Mouse (Mus musculus): Measurements from ENCODE around the gene C2cd4c. TPM values are rescaled to one million over a fixed set of nuclear protein-coding genes. Genes with fewer than 3 reads are reported as not detected.

C2cd4c gene
- polyA plus RNA-seq, 1 experiment: 0.88 TPM

- no peaks in the 10 kb centered on the region for H3K4me1 ChIP-seq (ENCODE audit: control insufficient read depth, insufficient read depth, low read length)
Measured at GRCm38 (mm10) chr10:79633006-79633777, 19.4 kb upstream of the C2cd4c start.

DNA sequence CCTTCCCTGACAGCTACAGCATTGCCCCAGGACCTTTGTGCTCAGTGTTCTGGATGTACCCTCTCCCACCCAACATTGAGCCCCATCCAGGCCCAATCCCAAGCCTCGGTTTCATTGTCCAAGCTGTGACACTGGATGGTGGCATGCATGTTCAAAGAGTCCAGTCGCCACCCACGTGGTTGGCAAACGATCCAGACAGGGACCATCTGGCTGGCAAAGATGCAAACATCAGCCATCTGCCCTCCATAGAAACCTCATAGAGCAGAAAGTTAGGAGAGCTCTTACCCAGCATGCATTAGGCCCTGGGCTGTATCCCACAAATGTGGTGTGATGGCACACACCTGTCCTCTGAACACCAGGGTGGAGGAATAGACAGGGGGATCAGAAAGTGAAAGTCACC is 17.6 kb upstream of the C2cd4c start:
- no peaks in the 10 kb centered on the region for H3K9me3 ChIP-seq (replicated peaks; ENCODE audit: control insufficient read depth, insufficient read depth, low read length, poor library complexity, severe bottlenecking)
- no peaks in the 10 kb centered on the region for H3K36me3 ChIP-seq (ENCODE audit: control insufficient read depth, insufficient read depth, low read length, poor library complexity, severe bottlenecking)
- H3K27me3 ChIP-seq (ENCODE audit: control insufficient read depth, insufficient read depth, low read length, poor library complexity, severe bottlenecking): no peaks in the 10 kb centered on the region
- no peaks in the 10 kb centered on the region for H3K4me1 ChIP-seq (ENCODE audit: control insufficient read depth, insufficient read depth, low read length)
- no peak overlapping the region for H3K9ac ChIP-seq (ENCODE audit: low read depth, poor library complexity, severe bottlenecking)
- TF ChIP-seq EP300 (IDR thresholded peaks at IDR 0.05; ENCODE audit: insufficient read depth, low read depth, low read length) (no peak), POLR2A (IDR thresholded peaks at IDR 0.05; ENCODE audit: insufficient read depth, low read length) (no peak), CTCF (IDR thresholded peaks at IDR 0.05; ENCODE audit: low read depth, low read length) (no peak)
- no peak overlapping the region for H3K27ac ChIP-seq (ENCODE audit: insufficient read depth, low read length)
- no peak overlapping the region for H3K4me3 ChIP-seq (ENCODE audit: low read depth, low read length)

More at GRCm38 (mm10) chr10:79633006-79633777, 19.4 kb upstream of the C2cd4c start:
- Histone ChIP-seq H3K9me3 (replicated peaks; ENCODE audit: control insufficient read depth, insufficient read depth, low read length, poor library complexity, severe bottlenecking) (no peaks in the 10 kb centered on the region), H3K9ac (ENCODE audit: low read depth, poor library complexity, severe bottlenecking) (no peak overlapping the region), H3K27ac (ENCODE audit: insufficient read depth, low read length) (no peak overlapping the region), H3K4me3 (ENCODE audit: low read depth, low read length) (no peak overlapping the region), H3K27me3 (ENCODE audit: control insufficient read depth, insufficient read depth, low read length, poor library complexity, severe bottlenecking) (0 out of 2 replicates have a peak, but pooled peaks cover 3% of the 10 kb centered on the region), H3K36me3 (ENCODE audit: control insufficient read depth, insufficient read depth, low read length, poor library complexity, severe bottlenecking) (no peaks in the 10 kb centered on the region)
- TF ChIP-seq POLR2A (IDR thresholded peaks at IDR 0.05; ENCODE audit: insufficient read depth, low read length): no peak
- no peak for TF ChIP-seq CTCF (IDR thresholded peaks at IDR 0.05; ENCODE audit: low read depth, low read length)
- TF ChIP-seq EP300 (IDR thresholded peaks at IDR 0.05; ENCODE audit: insufficient read depth, low read depth, low read length): no peak

DNA sequence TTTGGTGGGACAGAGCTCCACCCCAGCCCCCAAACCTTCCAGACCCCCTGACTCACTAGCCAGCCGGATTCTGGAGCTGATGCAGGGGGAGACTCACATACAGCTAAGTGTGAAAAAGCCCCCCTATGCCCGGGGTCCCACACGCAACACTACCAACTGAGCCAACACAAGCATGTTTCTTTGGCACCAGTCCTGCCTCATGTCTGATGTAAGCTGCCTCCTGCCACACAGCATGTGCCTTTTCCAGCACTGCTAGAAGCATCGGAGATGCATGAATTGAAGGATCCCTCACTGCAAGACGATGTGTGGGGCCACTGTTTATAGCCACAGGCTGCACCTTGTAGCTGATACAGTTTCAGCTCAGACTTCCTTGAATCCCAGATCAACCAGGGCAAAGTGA is 14.6 kb upstream of the C2cd4c start:
- TF ChIP-seq POLR2A (IDR thresholded peaks at IDR 0.05; ENCODE audit: insufficient read depth, low read length) (no peak), EP300 (IDR thresholded peaks at IDR 0.05; ENCODE audit: insufficient read depth, low read depth, low read length) (no peak)
- Histone ChIP-seq H3K9ac (ENCODE audit: low read depth, poor library complexity, severe bottlenecking) (no peak overlapping the region), H3K4me1 (ENCODE audit: control insufficient read depth, insufficient read depth, low read length) (no peaks in the 10 kb centered on the region), H3K27me3 (ENCODE audit: control insufficient read depth, insufficient read depth, low read length, poor library complexity, severe bottlenecking) (no peaks in the 10 kb centered on the region), H3K4me3 (ENCODE audit: low read depth, low read length) (no peak overlapping the region), H3K36me3 (ENCODE audit: control insufficient read depth, insufficient read depth, low read length, poor library complexity, severe bottlenecking) (no peaks in the 10 kb centered on the region), H3K27ac (ENCODE audit: insufficient read depth, low read length) (no peak overlapping the region), H3K9me3 (replicated peaks; ENCODE audit: control insufficient read depth, insufficient read depth, low read length, poor library complexity, severe bottlenecking) (no peaks in the 10 kb centered on the region)

- no peak overlapping the region for H3K4me3 ChIP-seq (ENCODE audit: low read depth, low read length)
- H3K9ac ChIP-seq (ENCODE audit: low read depth, poor library complexity, severe bottlenecking): no peak overlapping the region
- H3K27ac ChIP-seq (ENCODE audit: insufficient read depth, low read length): no peak overlapping the region
- H3K36me3 ChIP-seq (ENCODE audit: control insufficient read depth, insufficient read depth, low read length, poor library complexity, severe bottlenecking): no peaks in the 10 kb centered on the region
- TF ChIP-seq CTCF (IDR thresholded peaks at IDR 0.05; ENCODE audit: low read depth, low read length) (no peak), EP300 (IDR thresholded peaks at IDR 0.05; ENCODE audit: insufficient read depth, low read depth, low read length) (no peak), POLR2A (IDR thresholded peaks at IDR 0.05; ENCODE audit: insufficient read depth, low read length) (no peak)
- H3K4me1 ChIP-seq (ENCODE audit: control insufficient read depth, insufficient read depth, low read length): no peaks in the 10 kb centered on the region
- H3K9me3 ChIP-seq (replicated peaks; ENCODE audit: control insufficient read depth, insufficient read depth, low read length, poor library complexity, severe bottlenecking): no peaks in the 10 kb centered on the region
- H3K27me3 ChIP-seq (ENCODE audit: control insufficient read depth, insufficient read depth, low read length, poor library complexity, severe bottlenecking): no peaks in the 10 kb centered on the region
Measured at GRCm38 (mm10) chr10:79626156-79626555, 12.3 kb upstream of the C2cd4c start.

DNA sequence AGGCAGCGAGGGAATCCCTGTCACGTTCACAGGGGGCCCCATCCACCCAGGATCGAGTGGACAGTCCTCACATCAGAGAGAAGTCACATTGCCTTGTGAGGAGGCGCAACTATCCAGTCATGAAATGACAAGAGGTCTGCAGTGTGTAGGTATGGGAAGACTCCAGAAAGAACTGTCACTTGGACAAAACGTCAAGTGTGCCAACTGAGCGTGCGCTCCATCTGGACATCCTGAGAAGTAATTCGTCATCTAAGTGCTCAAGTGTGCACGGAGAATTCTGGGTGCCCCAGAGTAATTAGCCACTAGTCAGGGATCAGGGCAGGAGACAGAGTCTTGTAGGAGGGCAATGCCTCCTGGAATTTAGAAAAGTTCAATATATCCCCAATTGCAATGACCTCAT is 11.6 kb upstream of the C2cd4c start:
- no peaks in the 10 kb centered on the region for H3K36me3 ChIP-seq (ENCODE audit: control insufficient read depth, insufficient read depth, low read length, poor library complexity, severe bottlenecking)
- H3K27ac ChIP-seq (ENCODE audit: insufficient read depth, low read length): no peak overlapping the region
- no peaks in the 10 kb centered on the region for H3K9me3 ChIP-seq (replicated peaks; ENCODE audit: control insufficient read depth, insufficient read depth, low read length, poor library complexity, severe bottlenecking)
- no peak overlapping the region for H3K4me3 ChIP-seq (ENCODE audit: low read depth, low read length)
- no peaks in the 10 kb centered on the region for H3K4me1 ChIP-seq (ENCODE audit: control insufficient read depth, insufficient read depth, low read length)
- no peak for TF ChIP-seq EP300 (IDR thresholded peaks at IDR 0.05; ENCODE audit: insufficient read depth, low read depth, low read length)
- TF ChIP-seq CTCF (IDR thresholded peaks at IDR 0.05; ENCODE audit: low read depth, low read length): no peak
- TF ChIP-seq POLR2A (IDR thresholded peaks at IDR 0.05; ENCODE audit: insufficient read depth, low read length): no peak
- H3K27me3 ChIP-seq (ENCODE audit: control insufficient read depth, insufficient read depth, low read length, poor library complexity, severe bottlenecking): no peaks in the 10 kb centered on the region
- no peak overlapping the region for H3K9ac ChIP-seq (ENCODE audit: low read depth, poor library complexity, severe bottlenecking)

- Histone ChIP-seq H3K36me3 (ENCODE audit: control insufficient read depth, insufficient read depth, low read length, poor library complexity, severe bottlenecking) (no peaks in the 10 kb centered on the region), H3K9ac (ENCODE audit: low read depth, poor library complexity, severe bottlenecking) (no peak overlapping the region), H3K4me1 (ENCODE audit: control insufficient read depth, insufficient read depth, low read length) (no peaks in the 10 kb centered on the region), H3K27ac (ENCODE audit: insufficient read depth, low read length) (no peak overlapping the region), H3K27me3 (ENCODE audit: control insufficient read depth, insufficient read depth, low read length, poor library complexity, severe bottlenecking) (no peaks in the 10 kb centered on the region), H3K4me3 (ENCODE audit: low read depth, low read length) (no peak overlapping the region), H3K9me3 (replicated peaks; ENCODE audit: control insufficient read depth, insufficient read depth, low read length, poor library complexity, severe bottlenecking) (no peaks in the 10 kb centered on the region)
- TF ChIP-seq EP300 (IDR thresholded peaks at IDR 0.05; ENCODE audit: insufficient read depth, low read depth, low read length) (no peak), CTCF (IDR thresholded peaks at IDR 0.05; ENCODE audit: low read depth, low read length) (no peak), POLR2A (IDR thresholded peaks at IDR 0.05; ENCODE audit: insufficient read depth, low read length) (no peak)
Measured at GRCm38 (mm10) chr10:79623950-79624349, 10.1 kb upstream of the C2cd4c start.
